Mouse (Mus musculus) liver, embryonic 13.5 days (tissue): Measurements from ENCODE around the gene Clstn2. TPM values are rescaled to one million over a fixed set of nuclear protein-coding genes. Genes with fewer than 3 reads are reported as not detected.

Experiments
- ATAC-seq: fragments of 200-750 bp; cut with Nextera tagmentation; 2 replicates; pipeline ENCODE4 v1.8.0; 2017; ENCODE audit warnings: low read depth, mild to moderate bottlenecking, moderate number of reproducible peaks, moderate library complexity
- DNase-seq: peaks from one replicate; pipeline ENCODE4 v3.0.0; 2022
- H3K27ac ChIP-seq: fragments of 300-500 bp; sonication (generic); 2 replicates; pipeline ENCODE4 v1.5.1; 2015; ENCODE audit warnings: moderate library complexity, mild to moderate bottlenecking, inconsistent platforms
- H3K27me3 ChIP-seq: fragments of 300-500 bp; sonication (generic); 2 replicates; pipeline ENCODE4 v1.6.1; 2015; ENCODE audit warnings: mild to moderate bottlenecking, inconsistent platforms
- H3K36me3 ChIP-seq: fragments of 300-500 bp; sonication (generic); 2 replicates; pipeline ENCODE4 v1.6.1; 2015; ENCODE audit warnings: mild to moderate bottlenecking, inconsistent platforms
- H3K4me1 ChIP-seq: fragments of 300-500 bp; sonication (generic); replicated peaks from 2 replicates; pipeline ENCODE4 v1.6.1; 2015; ENCODE audit warnings: inconsistent platforms
- H3K4me2 ChIP-seq: fragments of 300-500 bp; sonication (generic); 2 replicates; pipeline ENCODE4 v1.6.1; 2015; ENCODE audit warnings: inconsistent platforms, mild to moderate bottlenecking, moderate library complexity
- H3K4me3 ChIP-seq: fragments of 300-500 bp; sonication (generic); replicated peaks from 2 replicates; pipeline ENCODE4 v1.5.1; 2015; ENCODE audit warnings: mild to moderate bottlenecking, inconsistent platforms
- H3K9ac ChIP-seq: fragments of 300-500 bp; sonication (generic); 2 replicates; pipeline ENCODE4 v1.6.1; 2015; ENCODE audit warnings: mild to moderate bottlenecking, inconsistent platforms
- H3K9me3 ChIP-seq: fragments of 300-500 bp; sonication (generic); replicated peaks from 2 replicates; pipeline ENCODE4 v1.6.1; 2016; ENCODE audit warnings: inconsistent platforms
- WGBS: fragments of 180-500 bp; shearing (Covaris S2); methylation state at CpG from one replicate; pipeline ENCODE4 v1.1.7; 2015; ENCODE audit not compliant: insufficient replicate concordance; 5-methylcytosine and 5-hydroxymethylcytosine counted together
- polyA plus RNA-seq: library from polyadenylated mRNA; unstranded; fragments of >200 nt; fragmentation: Nextera tagmentation; extraction: Ambion mirVana; gene quantifications from 2 replicates; pipeline ENCODE4 v1.2.1, GENCODE M21; 2015

Clstn2 gene
- polyA plus RNA-seq, 1 experiment from 2014 or later: 0.12 TPM

DNA sequence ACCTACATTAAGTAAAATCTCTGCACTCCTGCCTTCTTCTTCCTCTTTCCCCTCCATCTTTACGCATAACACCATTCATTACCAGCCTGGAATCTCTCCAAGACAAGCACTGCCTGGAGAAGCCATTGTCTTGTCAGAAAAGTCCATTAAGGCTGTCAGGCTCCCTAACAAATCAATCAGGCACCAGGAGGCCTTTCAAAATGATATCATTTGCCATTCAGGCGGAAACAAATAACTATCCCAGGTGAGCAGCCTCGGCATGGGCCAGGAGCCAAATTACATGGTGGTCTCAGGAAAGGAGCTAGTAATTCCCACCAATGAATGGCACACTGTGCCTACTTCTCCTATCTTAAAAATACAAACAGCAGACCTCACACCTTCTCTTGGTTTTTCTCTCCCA, 260.6 kb downstream of the Clstn2 start:
- H3K27ac ChIP-seq: no peak overlapping the region

DNA sequence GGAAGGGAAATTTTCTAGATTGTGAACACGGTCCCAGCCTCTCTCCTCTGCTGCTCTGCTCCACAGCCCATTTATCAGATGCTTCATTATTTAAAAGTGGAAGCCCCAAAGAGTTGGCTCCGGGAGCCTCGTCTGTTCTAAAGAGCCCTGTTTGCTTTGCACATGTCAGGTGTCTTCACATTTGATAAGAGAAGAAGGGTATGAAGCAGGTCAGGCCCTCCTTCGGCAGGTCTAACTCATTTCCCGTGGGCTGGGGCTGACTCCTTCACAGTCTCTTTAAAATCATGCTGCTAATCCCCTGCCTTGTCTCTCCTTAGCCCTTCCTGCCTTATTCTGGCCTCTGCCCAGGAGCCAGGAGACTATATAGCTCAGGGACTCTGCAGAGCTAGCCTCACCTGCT, 263.6 kb downstream of the Clstn2 start:
- Histone ChIP-seq H3K27ac (no peak overlapping the region), H3K9ac (no peak overlapping the region), H3K9me3 (no peaks in the 10 kb centered on the region), H3K4me2 (no peak overlapping the region), H3K36me3 (no peaks in the 10 kb centered on the region), H3K27me3 (no peaks in the 10 kb centered on the region), H3K4me1 (no peaks in the 10 kb centered on the region), H3K4me3 (no peak overlapping the region)
- DNase-seq (no peak), ATAC-seq (no peak)
- WGBS: 50% methylated on average over 5 of the region's 5 CpGs

More for the DNA sequence above, 260.6 kb downstream of the Clstn2 start:
- Histone ChIP-seq H3K27me3 (no peaks in the 10 kb centered on the region), H3K9me3 (no peaks in the 10 kb centered on the region), H3K4me3 (no peak overlapping the region), H3K4me2 (no peak overlapping the region), H3K9ac (no peak overlapping the region), H3K4me1 (no peaks in the 10 kb centered on the region), H3K36me3 (no peaks in the 10 kb centered on the region)
- WGBS: 50% methylated on average over 3 of the region's 3 CpGs
- no peak for ATAC-seq
- DNase-seq: no peak

DNA sequence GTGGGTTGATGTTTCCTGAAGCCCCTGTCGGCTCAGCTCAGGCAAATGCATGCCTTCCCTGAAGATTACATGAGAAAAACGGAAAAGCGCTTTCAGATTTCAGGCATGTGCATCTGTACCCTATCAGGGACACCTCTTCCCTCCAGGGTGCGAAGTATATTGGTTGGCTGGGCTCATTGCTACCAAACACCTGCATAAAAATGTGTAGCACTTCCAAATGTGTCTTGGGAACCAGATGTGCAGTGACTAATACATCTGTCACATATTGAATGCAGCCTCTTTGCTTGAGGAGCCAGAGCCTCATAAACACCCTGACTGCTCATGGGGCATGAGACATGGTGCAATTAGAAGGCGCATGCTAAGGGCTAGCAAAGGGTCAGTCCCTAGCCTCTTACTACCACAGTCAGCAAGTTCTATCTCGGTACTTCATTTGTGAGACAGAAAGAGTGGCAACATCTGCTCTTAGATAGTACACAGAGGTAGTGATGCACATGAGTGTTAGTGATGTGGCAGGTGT, 267.7 kb downstream of the Clstn2 start:
- 64% methylated on average over 6 of the region's 6 CpGs for WGBS
- no peak for ATAC-seq
- no peaks in the 10 kb centered on the region for H3K4me1 ChIP-seq
- H3K4me2 ChIP-seq: no peak overlapping the region
- no peak overlapping the region for H3K27ac ChIP-seq
- H3K27me3 ChIP-seq: no peaks in the 10 kb centered on the region
- H3K36me3 ChIP-seq: no peaks in the 10 kb centered on the region
- DNase-seq: no peak
- no peak overlapping the region for H3K4me3 ChIP-seq
- no peak overlapping the region for H3K9ac ChIP-seq
- no peaks in the 10 kb centered on the region for H3K9me3 ChIP-seq

DNA sequence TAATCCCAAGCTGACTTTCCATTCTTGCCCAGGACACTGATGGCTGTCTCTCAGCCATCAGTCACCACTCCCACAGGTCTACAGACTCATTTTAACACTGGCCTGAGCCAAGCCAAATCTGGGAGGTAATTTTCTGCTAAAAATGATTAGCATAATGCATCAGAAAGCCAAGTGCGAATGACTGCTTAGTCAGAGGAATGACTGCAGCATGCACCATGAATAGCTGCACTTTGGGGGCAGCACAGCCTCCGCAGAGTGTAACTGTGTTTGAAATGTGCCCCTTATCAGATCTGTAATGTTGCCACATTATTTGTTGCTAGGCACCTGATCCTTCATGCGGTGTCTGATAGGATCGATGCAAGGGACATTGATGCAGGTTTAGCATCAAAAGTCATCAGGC, 269.9 kb downstream of the Clstn2 start:
- WGBS: 75% methylated on average over 4 of the region's 4 CpGs
- ATAC-seq: no peak
- no peak for DNase-seq
- Histone ChIP-seq H3K4me3 (no peak overlapping the region), H3K27ac (no peak overlapping the region), H3K4me1 (no peaks in the 10 kb centered on the region), H3K4me2 (no peak overlapping the region), H3K27me3 (no peaks in the 10 kb centered on the region), H3K9ac (no peak overlapping the region), H3K36me3 (no peaks in the 10 kb centered on the region), H3K9me3 (no peaks in the 10 kb centered on the region)

DNA sequence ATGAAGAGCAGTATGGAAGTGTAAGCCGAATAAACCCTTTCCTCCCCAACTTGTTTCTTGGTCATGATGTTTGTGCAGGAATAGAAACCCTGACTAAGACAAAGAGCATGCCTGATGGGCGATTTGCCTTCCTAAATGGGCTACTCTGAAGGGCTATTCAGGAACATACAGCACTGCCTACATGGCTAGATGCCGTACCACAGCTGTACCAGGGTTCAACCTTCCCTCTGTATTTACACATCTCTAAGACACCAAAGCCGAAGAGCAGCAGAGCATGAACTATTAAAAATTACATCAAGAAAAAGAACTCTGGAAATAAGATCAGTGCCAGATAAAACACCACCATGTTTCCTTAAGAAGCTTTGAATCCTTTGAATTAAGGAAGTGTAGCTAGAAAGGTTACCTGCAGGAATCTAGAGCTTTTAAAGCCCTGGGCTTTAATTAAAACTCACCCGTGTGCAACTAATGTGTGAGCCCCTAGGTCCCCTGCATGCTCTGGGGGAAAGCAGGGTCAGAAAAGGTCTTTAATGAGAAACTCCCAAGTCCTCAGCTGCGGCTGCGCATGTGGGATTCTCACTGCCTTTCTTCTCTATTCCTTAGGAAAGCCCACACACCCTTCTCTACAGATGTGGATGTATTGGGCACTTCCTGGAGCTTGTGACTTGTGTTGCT, 277.2 kb downstream of the Clstn2 start:
- ATAC-seq (no peak), DNase-seq (no peak)
- H3K36me3 ChIP-seq: no peaks in the 10 kb centered on the region
- no peak overlapping the region for H3K4me2 ChIP-seq
- 69% methylated on average over 7 of the region's 7 CpGs for WGBS
- no peaks in the 10 kb centered on the region for H3K27me3 ChIP-seq
- H3K27ac ChIP-seq: no peak overlapping the region
- no peaks in the 10 kb centered on the region for H3K4me1 ChIP-seq
- H3K9me3 ChIP-seq: no peaks in the 10 kb centered on the region
- H3K9ac ChIP-seq: no peak overlapping the region
- H3K4me3 ChIP-seq: no peak overlapping the region

DNA sequence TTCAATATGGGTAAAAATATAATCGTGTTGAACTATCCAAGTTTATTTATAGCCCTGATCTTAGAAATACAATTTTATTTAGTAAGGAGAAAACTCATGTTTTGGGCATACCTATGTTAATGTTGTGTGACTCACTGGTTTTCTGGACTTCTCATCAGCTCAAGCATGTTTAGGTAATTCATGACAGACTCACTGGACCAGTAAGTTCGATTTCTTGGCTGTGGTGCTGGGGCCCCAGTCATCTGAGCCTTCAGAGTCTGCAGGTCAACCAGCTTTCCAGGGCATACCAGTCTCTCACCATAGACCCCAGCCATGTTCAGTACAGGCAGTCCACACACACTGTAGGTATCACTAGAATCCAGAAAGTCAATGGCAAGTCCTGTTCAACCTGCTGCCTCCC, 279.3 kb downstream of the Clstn2 start:
- no peak overlapping the region for H3K9ac ChIP-seq
- H3K4me2 ChIP-seq: no peak overlapping the region
- no peak for DNase-seq
- H3K9me3 ChIP-seq: no peaks in the 10 kb centered on the region
- ATAC-seq: no peak
- H3K27me3 ChIP-seq: no peaks in the 10 kb centered on the region
- no peak overlapping the region for H3K27ac ChIP-seq
- H3K4me3 ChIP-seq: no peak overlapping the region
- WGBS: 40% methylated on average over 2 of the region's 2 CpGs
- no peaks in the 10 kb centered on the region for H3K4me1 ChIP-seq
- no peaks in the 10 kb centered on the region for H3K36me3 ChIP-seq

DNA sequence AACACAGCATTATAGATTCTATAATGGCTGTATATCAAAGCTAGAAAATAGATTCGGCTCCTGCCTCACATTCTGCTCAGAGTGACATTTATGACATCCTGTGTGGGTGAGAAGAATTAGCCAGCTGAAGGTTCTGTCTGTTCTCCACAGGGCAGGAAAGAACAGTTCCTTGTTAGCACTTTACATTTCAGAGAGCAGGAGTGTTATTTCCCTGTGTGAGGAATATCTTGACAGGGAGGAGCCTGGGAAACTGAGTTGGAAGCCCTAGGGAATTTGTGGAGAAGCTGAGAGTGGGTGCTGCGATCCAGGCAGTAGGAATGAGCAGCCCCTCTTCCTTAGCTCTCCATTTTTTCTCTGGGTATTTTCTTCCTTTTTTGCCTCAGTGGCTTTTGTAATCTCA, 286.4 kb downstream of the Clstn2 start:
- H3K36me3 ChIP-seq: no peaks in the 10 kb centered on the region
- no peaks in the 10 kb centered on the region for H3K9me3 ChIP-seq
- no peaks in the 10 kb centered on the region for H3K4me1 ChIP-seq
- no peak overlapping the region for H3K9ac ChIP-seq
- DNase-seq: no peak
- H3K27me3 ChIP-seq: no peaks in the 10 kb centered on the region
- no peak overlapping the region for H3K4me3 ChIP-seq
- H3K27ac ChIP-seq: no peak overlapping the region
- no peak for ATAC-seq
- WGBS: 55% methylated on average over 2 of the region's 2 CpGs
- no peak overlapping the region for H3K4me2 ChIP-seq

DNA sequence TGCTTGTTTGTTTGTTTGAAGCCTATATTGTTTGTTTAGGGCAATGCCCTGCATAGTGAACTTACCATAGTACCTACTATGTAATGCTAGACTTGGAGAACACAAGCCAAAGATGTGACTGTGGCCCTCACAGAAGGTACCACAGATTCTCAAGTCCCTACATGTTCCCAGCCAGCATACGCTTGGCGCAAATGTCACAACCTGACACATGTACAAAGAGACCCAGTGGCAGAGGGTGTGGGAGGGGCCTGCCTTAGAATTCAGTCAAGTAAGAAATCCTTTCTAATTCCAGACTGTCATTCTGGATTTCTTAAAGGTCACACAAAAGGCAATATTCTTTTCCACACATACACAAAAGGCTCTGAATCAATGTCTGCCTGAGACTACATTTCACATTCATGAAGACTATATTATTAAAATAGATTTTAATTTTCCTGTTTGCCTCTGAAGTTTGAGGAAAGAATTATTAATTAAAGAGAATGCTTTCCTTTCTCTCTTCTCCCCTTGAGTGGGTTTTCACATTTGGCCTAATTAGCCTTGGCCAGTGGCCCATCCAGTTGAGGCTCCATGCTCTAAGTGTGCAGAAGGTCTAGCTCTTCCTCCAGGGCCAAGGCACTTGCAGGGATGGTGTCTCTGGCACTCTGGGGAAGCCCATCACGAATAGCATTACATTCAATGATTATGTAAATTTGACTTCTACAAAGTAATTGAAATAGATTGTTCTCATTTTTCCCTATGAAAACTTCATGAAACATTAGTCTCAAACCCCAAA, 305.1 kb downstream of the Clstn2 start:
- no peak overlapping the region for H3K4me2 ChIP-seq
- ATAC-seq: no peak
- H3K36me3 ChIP-seq: no peaks in the 10 kb centered on the region
- H3K27ac ChIP-seq: no peak overlapping the region
- H3K4me1 ChIP-seq: no peaks in the 10 kb centered on the region
- H3K27me3 ChIP-seq: no peaks in the 10 kb centered on the region
- no peak overlapping the region for H3K4me3 ChIP-seq
- no peak for DNase-seq
- 67% methylated on average over 3 of the region's 3 CpGs for WGBS
- H3K9me3 ChIP-seq: no peaks in the 10 kb centered on the region
- H3K9ac ChIP-seq: no peak overlapping the region

DNA sequence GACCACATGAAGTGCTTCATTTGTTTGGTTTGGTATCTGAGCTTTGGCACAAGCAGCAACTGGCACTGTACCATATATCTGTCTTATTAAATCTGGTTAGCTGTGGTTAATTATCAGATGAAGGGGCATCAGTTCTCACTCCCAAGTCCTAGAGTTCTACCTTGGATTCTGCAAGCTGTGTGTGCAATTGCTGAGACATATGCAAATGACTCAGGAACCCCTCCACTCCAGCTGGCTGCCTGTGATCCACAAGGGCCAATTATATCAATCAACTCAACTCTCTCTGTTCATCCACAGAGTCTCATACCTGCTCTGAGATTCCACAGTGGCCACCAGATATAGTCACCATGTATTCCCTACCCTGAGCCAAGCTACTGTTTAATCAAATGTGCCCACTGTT, 315.3 kb downstream of the Clstn2 start:
- no peaks in the 10 kb centered on the region for H3K36me3 ChIP-seq
- H3K27me3 ChIP-seq: no peaks in the 10 kb centered on the region
- H3K4me1 ChIP-seq: no peaks in the 10 kb centered on the region
- DNase-seq (no peak), ATAC-seq (no peak)
- H3K4me2 ChIP-seq: no peak overlapping the region
- H3K9me3 ChIP-seq: no peaks in the 10 kb centered on the region
- H3K9ac ChIP-seq: no peak overlapping the region
- H3K27ac ChIP-seq: no peak overlapping the region
- H3K4me3 ChIP-seq: no peak overlapping the region

DNA sequence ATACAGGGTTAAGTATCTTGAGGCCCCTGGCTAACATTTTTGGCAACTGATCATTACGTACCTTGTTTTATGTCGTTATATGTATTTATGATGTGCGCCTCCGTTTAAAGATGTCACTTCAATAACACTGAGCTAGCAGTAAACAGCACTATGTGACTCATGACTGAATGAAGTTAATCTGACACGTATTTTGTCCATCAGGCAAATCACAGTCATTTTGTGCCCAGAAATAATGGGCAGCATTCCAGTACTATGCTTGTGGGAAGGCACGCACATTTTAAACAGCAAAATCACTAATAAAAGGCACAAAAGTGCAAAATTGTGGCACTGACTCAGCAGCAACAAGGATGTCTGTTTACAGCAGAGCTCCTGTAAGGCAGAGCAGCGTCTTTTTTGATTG, 316.0 kb downstream of the Clstn2 start:
- ATAC-seq: no peak
- no peak for DNase-seq
- Histone ChIP-seq H3K9me3 (no peaks in the 10 kb centered on the region), H3K27me3 (no peaks in the 10 kb centered on the region), H3K27ac (no peak overlapping the region), H3K36me3 (no peaks in the 10 kb centered on the region), H3K4me2 (no peak overlapping the region), H3K9ac (no peak overlapping the region), H3K4me3 (no peak overlapping the region), H3K4me1 (no peaks in the 10 kb centered on the region)
- whole genome bisulfite sequencing: 70% methylated on average over 7 of the region's 7 CpGs

DNA sequence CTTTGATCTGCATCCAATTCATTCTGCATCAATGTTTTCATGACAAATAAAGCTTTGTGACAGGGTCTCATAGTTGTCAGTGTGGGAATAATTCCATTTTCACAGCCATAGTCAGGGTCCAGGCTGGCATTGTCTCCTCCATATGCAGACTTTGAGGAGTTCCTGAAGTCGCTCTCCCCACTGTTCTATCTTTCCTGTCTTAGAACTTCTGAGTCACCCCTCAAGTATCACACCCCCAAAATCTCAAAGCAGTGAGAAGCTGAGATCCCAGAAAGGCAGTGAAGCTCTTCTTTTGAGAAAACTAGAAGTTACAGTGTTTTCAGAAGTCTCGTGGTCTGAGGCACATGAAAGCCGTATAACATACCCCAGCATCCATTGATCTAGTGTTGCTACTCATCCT, 320.1 kb downstream of the Clstn2 start:
- H3K9ac ChIP-seq: no peak overlapping the region
- DNase-seq (no peak), ATAC-seq (no peak)
- H3K9me3 ChIP-seq: no peaks in the 10 kb centered on the region
- no peak overlapping the region for H3K4me3 ChIP-seq
- H3K36me3 ChIP-seq: no peaks in the 10 kb centered on the region
- 75% methylated on average over 3 of the region's 3 CpGs for WGBS
- H3K4me2 ChIP-seq: no peak overlapping the region
- no peak overlapping the region for H3K27ac ChIP-seq
- H3K27me3 ChIP-seq: no peaks in the 10 kb centered on the region
- H3K4me1 ChIP-seq: no peaks in the 10 kb centered on the region
